Mouse (Mus musculus): ENCODE data around the gene Ect2l. TPM values are rescaled to one million over a fixed set of nuclear protein-coding genes. Genes with fewer than 3 reads are reported as not detected.
A peak's percentile ranks its signal among the peaks of the same experiment; 100 is the strongest.

The Ect2l gene
- 0.17 and 0.36 TPM in 2 replicates for polyA plus RNA-seq (2015; fragmentation: Nextera tagmentation; extraction: Ambion mirVana)

- no peaks in the 10 kb centered on the region for H3K36me3 ChIP-seq
- no peak for ATAC-seq (ENCODE audit: insufficient read depth, low FRiP score, low read depth)
- H3K4me3 ChIP-seq (replicated peaks), result no peak within 1 kb of the TSS
- H3K27me3 ChIP-seq (replicated peaks), result no peaks in the 10 kb centered on the region
- H3K4me2 ChIP-seq, result no peak within 1 kb of the TSS
- no peak within 1 kb of the TSS for H3K27ac ChIP-seq
- WGBS, result 12% methylated on average over 11 of the region's 11 CpGs
- no peak within 1 kb of the TSS for H3K9ac ChIP-seq
- peaks cover 9% of the 10 kb centered on the region for H3K4me1 ChIP-seq
- no peaks in the 10 kb centered on the region for H3K9me3 ChIP-seq
Measured at GRCm38 (mm10) chr10:18210726-18211125, at the start of gene Ect2l. Ect2l (minus strand) TSS chr10:18210890.

GRCm38 (mm10) chr10:18251345-18251744 is 40.7 kb upstream of the Ect2l start:
- Histone ChIP-seq H3K36me3 (no peaks in the 10 kb centered on the region), H3K27me3 (replicated peaks) (no peaks in the 10 kb centered on the region), H3K9ac (no peak overlapping the region), H3K27ac (no peak overlapping the region), H3K4me3 (replicated peaks) (no peak overlapping the region), H3K4me1 (no peaks in the 10 kb centered on the region), H3K4me2 (no peak overlapping the region), H3K9me3 (no peaks in the 10 kb centered on the region)
- 65% methylated on average over 4 of the region's 4 CpGs for WGBS
- no peak for ATAC-seq (ENCODE audit: insufficient read depth, low FRiP score, low read depth)

DNA sequence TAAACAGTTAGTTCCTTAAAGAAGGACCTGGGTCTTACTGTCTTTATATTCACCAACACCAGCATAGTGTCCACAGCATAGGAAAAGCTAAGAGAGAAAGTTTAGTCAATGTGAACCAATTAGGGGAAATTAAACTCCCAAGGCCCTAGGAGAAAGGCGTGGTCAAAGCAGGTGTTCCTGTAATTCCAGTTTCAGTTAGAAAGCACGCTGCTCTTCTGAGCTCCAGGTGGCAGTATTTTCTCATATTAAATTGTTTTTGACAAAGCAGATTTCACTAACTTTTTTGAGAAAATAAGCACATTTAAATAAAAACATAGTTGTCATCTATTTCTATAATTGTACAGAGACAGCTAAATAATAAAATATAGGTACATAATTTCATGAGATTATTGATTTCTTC is 32.9 kb upstream of the Ect2l start:
- no peaks in the 10 kb centered on the region for H3K9me3 ChIP-seq
- H3K4me2 ChIP-seq, result no peak overlapping the region
- H3K27me3 ChIP-seq (replicated peaks), result no peaks in the 10 kb centered on the region
- 46% methylated on average over 2 of the region's 2 CpGs for whole genome bisulfite sequencing
- H3K4me3 ChIP-seq (replicated peaks), result no peak overlapping the region
- no peaks in the 10 kb centered on the region for H3K36me3 ChIP-seq
- no peak overlapping the region for H3K27ac ChIP-seq
- H3K9ac ChIP-seq, result no peak overlapping the region
- no peak for ATAC-seq (ENCODE audit: insufficient read depth, low FRiP score, low read depth)
- no peaks in the 10 kb centered on the region for H3K4me1 ChIP-seq

GRCm38 (mm10) chr10:18237191-18237590 is 26.5 kb upstream of the Ect2l start:
- Histone ChIP-seq H3K4me3 (replicated peaks) (no peak overlapping the region), H3K36me3 (no peaks in the 10 kb centered on the region), H3K27me3 (replicated peaks) (no peaks in the 10 kb centered on the region), H3K4me2 (no peak overlapping the region), H3K4me1 (no peaks in the 10 kb centered on the region), H3K9me3 (no peaks in the 10 kb centered on the region), H3K27ac (no peak overlapping the region), H3K9ac (no peak overlapping the region)
- ATAC-seq (ENCODE audit: insufficient read depth, low FRiP score, low read depth), result no peak
- 88% methylated on average over 7 of the region's 7 CpGs for WGBS

- no peaks in the 10 kb centered on the region for H3K36me3 ChIP-seq
- no peak overlapping the region for H3K27ac ChIP-seq
- no peak overlapping the region for H3K4me3 ChIP-seq (replicated peaks)
- H3K4me2 ChIP-seq, result no peak overlapping the region
- ATAC-seq (ENCODE audit: insufficient read depth, low FRiP score, low read depth), result no peak
- H3K9ac ChIP-seq, result no peak overlapping the region
- WGBS, result 80% methylated on average over 5 of the region's 5 CpGs
- H3K4me1 ChIP-seq, result no peaks in the 10 kb centered on the region
- no peaks in the 10 kb centered on the region for H3K9me3 ChIP-seq
- no peaks in the 10 kb centered on the region for H3K27me3 ChIP-seq (replicated peaks)
Measured at GRCm38 (mm10) chr10:18236328-18236927, 25.7 kb upstream of the Ect2l start.

DNA sequence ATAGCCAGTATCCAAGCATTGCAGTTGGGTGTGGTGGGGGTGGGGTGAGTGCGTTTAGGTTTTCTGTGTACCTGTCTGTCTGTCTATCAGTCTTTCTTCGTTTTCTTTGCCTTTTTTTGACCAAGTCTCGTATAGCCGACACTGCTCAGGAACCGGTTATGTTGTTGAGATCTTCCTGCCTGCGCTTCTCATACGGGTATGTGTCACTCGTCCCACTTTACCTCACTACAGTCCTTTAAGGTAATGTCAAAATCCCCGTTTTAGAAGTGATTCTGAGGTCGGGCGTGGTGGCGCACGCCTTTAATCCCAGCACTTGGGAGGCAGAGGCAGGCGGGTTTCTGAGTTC is 24.7 kb upstream of the Ect2l start:
- no peaks in the 10 kb centered on the region for H3K4me1 ChIP-seq
- WGBS, result 12% methylated on average over 14 of the region's 14 CpGs
- ATAC-seq (ENCODE audit: insufficient read depth, low FRiP score, low read depth), result no peak

DNA sequence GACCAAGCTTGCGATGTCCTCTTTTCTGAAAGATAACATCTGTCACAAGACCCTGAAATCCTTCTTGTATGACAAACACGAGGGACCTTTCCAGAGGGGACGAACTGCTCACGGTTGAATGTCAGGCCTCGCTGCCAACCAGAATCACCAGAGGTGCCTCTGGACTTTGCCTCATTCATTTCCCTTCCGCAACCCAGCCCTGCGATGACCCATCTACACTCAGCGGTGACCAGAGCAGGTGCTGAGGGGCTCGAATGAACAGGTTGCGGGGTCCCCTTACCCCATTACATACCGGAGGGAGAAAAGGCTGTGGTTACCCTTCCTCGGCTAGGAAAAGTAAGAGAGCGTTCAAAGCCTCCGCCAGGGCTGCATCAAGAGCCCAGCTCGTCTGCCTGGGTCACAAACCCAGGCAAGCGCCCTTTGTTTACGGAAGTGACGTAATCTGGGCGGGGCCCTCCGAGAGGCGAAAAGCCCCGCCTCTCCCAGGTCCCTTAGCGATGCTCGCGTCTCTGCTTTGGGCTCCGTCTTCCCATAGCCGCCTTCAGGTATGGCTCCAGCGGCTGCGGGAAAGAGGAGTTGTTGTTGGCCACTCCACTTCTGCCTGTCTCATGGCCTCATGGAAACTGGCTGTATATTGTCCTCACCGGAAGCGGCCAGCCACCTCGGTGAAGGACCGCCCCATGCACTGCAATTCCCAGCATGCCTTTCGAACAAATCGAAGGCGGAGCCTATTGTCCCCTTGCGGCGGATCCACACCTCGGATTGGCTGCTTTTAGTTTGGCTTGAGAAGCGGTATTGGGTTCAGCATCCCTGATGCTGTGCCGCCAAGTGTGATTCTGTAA is 24.1 kb upstream of the Ect2l start, which contains the start of gene Ccdc28a:
TSS of gene Ccdc28a (minus strand) at position 439 of the 842 bp plus-strand sequence.
- H3K4me1 ChIP-seq, result no peaks in the 10 kb centered on the region
- H3K4me3 ChIP-seq (replicated peaks), result peak within 1 kb of the TSS; percentile 89
- H3K27ac ChIP-seq, result peak within 1 kb of the TSS; percentile 81; the same call in 1 of the 2 replicates
- H3K36me3 ChIP-seq, result no peaks in the 10 kb centered on the region
- ATAC-seq (ENCODE audit: insufficient read depth, low FRiP score, low read depth), result peak; percentile 96
- no peaks in the 10 kb centered on the region for H3K27me3 ChIP-seq (replicated peaks)
- H3K9me3 ChIP-seq, result no peaks in the 10 kb centered on the region
- WGBS, result under 1% methylated on average over 41 of the region's 41 CpGs
- peak within 1 kb of the TSS; percentile 63 for H3K9ac ChIP-seq
- H3K4me2 ChIP-seq, result peak within 1 kb of the TSS; percentile 63

More for the DNA sequence above, 24.7 kb upstream of the Ect2l start:
- Histone ChIP-seq H3K4me2 (peak overlapping the region; percentile 63), H3K4me3 (replicated peaks) (peak overlapping the region; percentile 89), H3K27me3 (replicated peaks) (no peaks in the 10 kb centered on the region), H3K27ac (no peak overlapping the region), H3K9ac (no peak overlapping the region), H3K36me3 (no peaks in the 10 kb centered on the region), H3K9me3 (no peaks in the 10 kb centered on the region)

GRCm38 (mm10) chr10:18233891-18234290 is 23.2 kb upstream of the Ect2l start:
- no peaks in the 10 kb centered on the region for H3K36me3 ChIP-seq
- no peak overlapping the region for H3K9ac ChIP-seq
- no peak for ATAC-seq (ENCODE audit: insufficient read depth, low FRiP score, low read depth)
- H3K4me2 ChIP-seq, result peak overlapping the region; percentile 63; the same call in 1 of the 2 replicates
- H3K9me3 ChIP-seq, result no peaks in the 10 kb centered on the region
- WGBS, result 44% methylated on average over 3 of the region's 3 CpGs
- H3K4me1 ChIP-seq, result no peaks in the 10 kb centered on the region
- no peak overlapping the region for H3K27ac ChIP-seq
- H3K4me3 ChIP-seq (replicated peaks), result no peak overlapping the region
- H3K27me3 ChIP-seq (replicated peaks), result no peaks in the 10 kb centered on the region

DNA sequence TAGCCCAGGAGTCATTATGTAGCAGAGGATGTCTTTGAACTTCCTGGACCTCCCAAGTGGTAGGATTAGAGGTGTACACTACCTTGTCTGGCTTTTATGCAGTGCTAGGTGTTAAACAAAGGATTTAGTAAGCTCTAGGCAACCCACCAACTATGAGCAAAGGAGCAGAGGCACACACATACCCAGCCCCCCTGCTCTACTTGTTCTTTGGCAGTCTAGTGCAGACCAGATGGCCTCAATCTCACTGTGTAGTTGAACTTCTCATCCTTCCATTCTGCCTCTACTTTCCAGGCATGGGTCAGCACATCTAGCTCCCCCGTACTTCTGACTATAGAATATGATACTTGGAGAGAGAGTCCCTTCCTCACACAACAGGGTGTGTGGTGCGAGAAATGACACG is 13.7 kb upstream of the Ect2l start:
- Histone ChIP-seq H3K4me2 (no peak overlapping the region), H3K9ac (no peak overlapping the region), H3K27me3 (replicated peaks) (no peaks in the 10 kb centered on the region), H3K9me3 (no peaks in the 10 kb centered on the region), H3K27ac (no peak overlapping the region), H3K4me1 (no peaks in the 10 kb centered on the region), H3K4me3 (replicated peaks) (no peak overlapping the region), H3K36me3 (no peaks in the 10 kb centered on the region)
- WGBS, result 75% methylated on average over 3 of the region's 3 CpGs
- ATAC-seq (ENCODE audit: insufficient read depth, low FRiP score, low read depth), result peak; percentile 31; the same call in 1 of the 2 replicates

- WGBS, result 63% methylated on average over 10 of the region's 10 CpGs
- ATAC-seq (ENCODE audit: insufficient read depth, low FRiP score, low read depth), result no peak
Measured at GRCm38 (mm10) chr10:18219351-18219750, 8.7 kb upstream of the Ect2l start.

GRCm38 (mm10) chr10:18214124-18214523 is 3.4 kb upstream of the Ect2l start:
- peak; percentile 36; the same call in 1 of the 2 replicates for ATAC-seq (ENCODE audit: insufficient read depth, low FRiP score, low read depth)
- no peak overlapping the region; the same call in 1 of the 2 replicates for H3K4me2 ChIP-seq
- WGBS, result 43% methylated on average over 5 of the region's 5 CpGs

More at GRCm38 (mm10) chr10:18219351-18219750, 8.7 kb upstream of the Ect2l start:
- Histone ChIP-seq H3K27ac (no peak overlapping the region), H3K4me2 (no peak overlapping the region), H3K9ac (no peak overlapping the region), H3K36me3 (no peaks in the 10 kb centered on the region), H3K9me3 (no peaks in the 10 kb centered on the region), H3K4me1 (no peaks in the 10 kb centered on the region), H3K4me3 (replicated peaks) (no peak overlapping the region), H3K27me3 (replicated peaks) (no peaks in the 10 kb centered on the region)

GRCm38 (mm10) chr10:18213373-18213772 is 2.7 kb upstream of the Ect2l start:
- Histone ChIP-seq H3K9me3 (no peaks in the 10 kb centered on the region), H3K9ac (no peak overlapping the region), H3K4me3 (replicated peaks) (no peak overlapping the region), H3K4me1 (peaks cover 9% of the 10 kb centered on the region), H3K27me3 (replicated peaks) (no peaks in the 10 kb centered on the region), H3K4me2 (no peak overlapping the region), H3K27ac (no peak overlapping the region), H3K36me3 (no peaks in the 10 kb centered on the region)
- WGBS, result 66% methylated on average over 4 of the region's 4 CpGs
- no peak for ATAC-seq (ENCODE audit: insufficient read depth, low FRiP score, low read depth)

More at GRCm38 (mm10) chr10:18214124-18214523, 3.4 kb upstream of the Ect2l start:
- Histone ChIP-seq H3K27me3 (replicated peaks) (no peaks in the 10 kb centered on the region), H3K9me3 (no peaks in the 10 kb centered on the region), H3K9ac (no peak overlapping the region), H3K36me3 (no peaks in the 10 kb centered on the region), H3K27ac (no peak overlapping the region), H3K4me3 (replicated peaks) (no peak overlapping the region), H3K4me1 (peaks cover 9% of the 10 kb centered on the region)

Measured in stomach, embryonic 15.5 days (tissue).